Mouse (Mus musculus): ENCODE results near the gene Tmem150c. TPM values are rescaled to one million over a fixed set of nuclear protein-coding genes. Genes with fewer than 3 reads are reported as not detected.

Gene Tmem150c
- polyA plus RNA-seq, 1 experiment from 2014 or later, result 2.3 TPM

DNA sequence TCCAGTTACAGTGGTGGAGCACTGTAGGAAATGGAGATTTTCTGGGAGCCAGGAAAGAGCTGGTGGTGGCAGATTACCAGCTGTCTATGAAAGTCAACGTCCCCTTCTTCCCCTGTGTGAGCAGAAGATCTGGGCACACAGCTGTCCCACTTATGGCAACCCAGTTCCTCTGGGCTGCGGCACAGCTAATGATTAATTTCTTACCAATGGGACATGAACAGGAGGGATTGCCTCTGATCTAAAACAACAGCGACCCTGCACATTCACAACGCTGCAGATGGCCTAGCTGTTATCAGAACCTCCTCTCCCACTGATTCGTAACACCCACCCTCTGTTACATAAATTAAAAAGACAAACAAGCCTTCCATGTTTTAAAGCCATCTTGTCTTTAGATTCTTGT is 46.2 kb downstream of the Tmem150c start:
- no peak for DNase-seq (ENCODE audit: low spot score)
- 55% methylated on average over 5 of the region's 5 CpGs for WGBS

DNA sequence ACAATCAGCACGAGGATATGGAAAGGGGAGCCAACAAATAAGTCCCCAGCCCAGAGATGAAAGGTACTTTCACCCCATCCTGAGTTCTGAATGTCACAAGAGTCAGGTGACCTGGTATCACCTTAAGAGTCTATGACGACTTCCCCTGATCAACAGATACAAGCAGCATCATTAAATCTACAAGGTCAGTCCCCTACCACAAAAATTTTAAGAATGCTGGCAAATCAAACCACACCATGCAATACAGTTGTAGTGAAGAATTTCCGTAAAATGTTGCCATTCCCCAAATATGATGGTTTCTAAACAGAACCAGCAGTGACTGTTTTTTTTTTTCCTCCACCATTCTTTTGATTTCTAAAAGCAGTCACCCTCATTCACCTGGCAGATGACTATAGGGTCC is 49.0 kb downstream of the Tmem150c start:
- no peak for DNase-seq (ENCODE audit: low spot score)
- Histone ChIP-seq H3K9me3 (no peaks in the 10 kb centered on the region), H3K27ac (no peak overlapping the region), H3K4me1 (no peaks in the 10 kb centered on the region), H3K27me3 (ENCODE audit: insufficient read depth, poor library complexity, severe bottlenecking) (no peaks in the 10 kb centered on the region), H3K36me3 (no peaks in the 10 kb centered on the region), H3K4me3 (no peak overlapping the region)
- WGBS, result 73% methylated on average over 3 of the region's 3 CpGs

More for the DNA sequence above, 46.2 kb downstream of the Tmem150c start:
- Histone ChIP-seq H3K27ac (no peak overlapping the region), H3K36me3 (no peaks in the 10 kb centered on the region), H3K27me3 (ENCODE audit: insufficient read depth, poor library complexity, severe bottlenecking) (no peaks in the 10 kb centered on the region), H3K4me1 (no peaks in the 10 kb centered on the region), H3K4me3 (no peak overlapping the region), H3K9me3 (no peaks in the 10 kb centered on the region)

DNA sequence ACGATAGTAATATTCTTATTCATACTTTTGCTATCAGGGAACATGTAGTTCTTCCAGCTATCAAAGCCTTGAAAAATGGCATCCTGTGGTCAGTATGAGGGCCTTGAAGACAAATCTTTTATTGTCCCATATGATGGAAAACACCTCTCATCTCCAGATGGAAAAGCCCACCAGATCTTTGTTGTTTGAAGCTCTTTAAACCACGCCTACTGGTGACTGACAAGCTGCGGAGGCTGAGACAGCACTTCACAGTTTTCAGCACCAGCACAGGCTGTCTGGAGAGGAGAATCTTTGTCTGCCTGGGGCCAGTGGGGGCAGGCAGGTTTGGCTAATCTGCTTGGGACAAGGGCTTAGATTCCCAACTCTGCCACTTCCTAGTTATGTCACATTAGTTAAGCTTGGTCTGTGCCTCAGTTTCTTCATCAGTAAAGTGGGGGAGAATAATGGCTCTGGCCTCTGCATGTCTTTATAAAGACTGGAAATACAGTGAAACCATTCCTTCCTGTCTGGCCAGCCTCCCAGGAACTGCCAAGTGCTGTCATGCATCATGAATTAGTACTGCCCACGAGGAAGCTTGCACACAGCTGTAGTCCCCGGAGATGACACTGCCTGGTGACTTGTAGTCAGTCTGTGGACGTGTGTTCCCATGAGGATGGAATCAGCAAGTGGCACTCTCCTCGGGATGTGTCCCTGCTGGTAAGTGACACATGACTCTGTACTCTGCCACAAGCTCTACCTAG is 49.9 kb downstream of the Tmem150c start:
- Histone ChIP-seq H3K4me1 (no peaks in the 10 kb centered on the region), H3K27me3 (ENCODE audit: insufficient read depth, poor library complexity, severe bottlenecking) (no peaks in the 10 kb centered on the region), H3K9me3 (no peaks in the 10 kb centered on the region), H3K27ac (no peak overlapping the region), H3K36me3 (no peaks in the 10 kb centered on the region), H3K4me3 (no peak overlapping the region)
- 53% methylated on average over 7 of the region's 7 CpGs for WGBS
- no peak for DNase-seq (ENCODE audit: low spot score)

DNA sequence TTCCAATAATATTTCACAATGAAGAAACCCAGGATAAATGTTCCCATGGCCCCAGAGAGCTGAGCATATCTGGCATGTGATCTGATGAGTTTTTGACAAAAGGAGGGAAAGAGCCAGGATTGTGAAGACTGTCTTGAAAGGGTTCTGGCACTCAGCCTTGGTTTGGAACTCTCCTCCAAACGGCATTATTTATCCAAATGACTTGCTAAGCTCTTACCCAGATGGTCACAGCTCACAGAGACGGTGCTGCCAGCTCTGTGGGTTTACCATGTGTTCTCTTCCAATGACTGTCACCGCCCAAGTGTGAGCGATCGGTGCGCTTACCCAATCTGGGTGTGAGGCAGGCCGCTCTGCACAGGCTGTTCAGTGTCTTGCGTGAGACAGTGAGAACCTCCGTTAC is 50.7 kb downstream of the Tmem150c start:
- no peaks in the 10 kb centered on the region for H3K4me1 ChIP-seq
- no peaks in the 10 kb centered on the region for H3K27me3 ChIP-seq (ENCODE audit: insufficient read depth, poor library complexity, severe bottlenecking)
- H3K27ac ChIP-seq, result no peak overlapping the region
- 80% methylated on average over 9 of the region's 9 CpGs for WGBS
- no peak for DNase-seq (ENCODE audit: low spot score)
- H3K36me3 ChIP-seq, result no peaks in the 10 kb centered on the region
- no peaks in the 10 kb centered on the region for H3K9me3 ChIP-seq
- no peak overlapping the region for H3K4me3 ChIP-seq

DNA sequence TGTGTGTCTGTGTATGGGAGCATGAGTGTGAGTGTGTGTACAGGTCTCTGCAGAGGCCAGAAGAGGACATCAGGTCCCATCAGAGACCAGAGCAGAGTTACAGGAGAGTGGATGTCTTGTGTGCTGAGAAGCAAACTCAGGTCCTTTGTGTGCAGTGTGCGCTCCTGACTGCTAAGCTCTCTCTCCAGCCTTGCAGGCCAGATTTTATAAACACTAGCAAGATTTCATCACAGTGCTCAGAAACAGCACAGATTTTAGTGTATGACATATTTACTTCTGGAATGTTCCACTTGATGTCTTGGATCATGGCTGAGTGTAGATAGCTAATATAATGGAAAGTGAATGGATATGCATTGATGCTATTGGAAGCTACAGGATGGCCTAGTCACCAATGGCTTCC is 57.2 kb downstream of the Tmem150c start:
- no peaks in the 10 kb centered on the region for H3K4me1 ChIP-seq
- no peaks in the 10 kb centered on the region for H3K27me3 ChIP-seq (ENCODE audit: insufficient read depth, poor library complexity, severe bottlenecking)
- no peak overlapping the region for H3K4me3 ChIP-seq
- H3K27ac ChIP-seq, result no peak overlapping the region
- 68% methylated on average over 1 of the region's 1 CpGs for WGBS
- no peaks in the 10 kb centered on the region for H3K9me3 ChIP-seq
- H3K36me3 ChIP-seq, result no peaks in the 10 kb centered on the region
- no peak for DNase-seq (ENCODE audit: low spot score)

DNA sequence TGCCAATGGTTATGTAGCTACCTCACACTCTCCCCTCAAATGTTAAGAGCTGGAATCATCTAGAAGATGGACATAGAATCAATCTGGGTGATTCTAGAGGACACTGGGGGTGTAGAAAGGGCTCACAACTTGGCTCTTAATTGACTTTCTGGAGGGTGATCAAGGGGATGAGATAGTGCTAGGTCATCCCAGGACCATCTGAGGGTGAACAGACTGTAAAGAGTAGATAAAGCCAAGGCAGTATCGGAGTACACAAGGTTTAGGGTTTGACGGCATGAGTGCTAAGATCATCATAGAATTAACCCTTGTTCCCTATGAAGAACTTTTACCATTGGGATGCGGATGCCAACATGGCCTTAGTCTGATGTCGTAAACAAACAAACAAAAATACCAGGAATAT is 61.6 kb downstream of the Tmem150c start:
- no peaks in the 10 kb centered on the region for H3K4me1 ChIP-seq
- DNase-seq (ENCODE audit: low spot score), result no peak
- H3K4me3 ChIP-seq, result no peak overlapping the region
- no peaks in the 10 kb centered on the region for H3K36me3 ChIP-seq
- H3K27me3 ChIP-seq (ENCODE audit: insufficient read depth, poor library complexity, severe bottlenecking), result no peaks in the 10 kb centered on the region
- 84% methylated on average over 4 of the region's 4 CpGs for WGBS
- H3K9me3 ChIP-seq, result no peaks in the 10 kb centered on the region
- no peak overlapping the region for H3K27ac ChIP-seq

DNA sequence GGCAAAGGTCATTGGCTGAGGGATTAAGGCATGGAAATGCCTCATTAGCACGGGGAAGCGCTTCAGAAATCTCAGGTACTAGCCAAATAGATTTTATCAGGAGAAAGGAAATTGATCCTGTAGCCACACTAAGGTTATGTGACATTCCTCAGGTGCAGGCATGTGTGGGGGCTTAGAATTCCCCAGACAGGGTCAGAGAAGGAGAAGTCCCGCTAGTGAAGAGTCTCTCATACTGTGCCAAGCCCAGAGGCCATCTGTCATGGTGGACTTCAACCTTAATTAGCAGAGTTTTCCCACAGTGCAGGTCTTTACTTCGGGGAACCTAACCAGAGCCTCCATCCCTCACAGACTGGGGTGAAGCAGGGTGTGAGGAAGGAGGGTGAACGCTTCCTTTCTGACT is 62.7 kb downstream of the Tmem150c start:
- Histone ChIP-seq H3K9me3 (no peaks in the 10 kb centered on the region), H3K36me3 (no peaks in the 10 kb centered on the region), H3K27ac (no peak overlapping the region), H3K27me3 (ENCODE audit: insufficient read depth, poor library complexity, severe bottlenecking) (peaks cover 7% of the 10 kb centered on the region; the same call in 1 of the 2 replicates), H3K4me1 (peaks cover 1% of the 10 kb centered on the region; the same call in 1 of the 2 replicates), H3K4me3 (no peak overlapping the region)
- 64% methylated on average over 5 of the region's 5 CpGs for WGBS
- DNase-seq (ENCODE audit: low spot score), result no peak

DNA sequence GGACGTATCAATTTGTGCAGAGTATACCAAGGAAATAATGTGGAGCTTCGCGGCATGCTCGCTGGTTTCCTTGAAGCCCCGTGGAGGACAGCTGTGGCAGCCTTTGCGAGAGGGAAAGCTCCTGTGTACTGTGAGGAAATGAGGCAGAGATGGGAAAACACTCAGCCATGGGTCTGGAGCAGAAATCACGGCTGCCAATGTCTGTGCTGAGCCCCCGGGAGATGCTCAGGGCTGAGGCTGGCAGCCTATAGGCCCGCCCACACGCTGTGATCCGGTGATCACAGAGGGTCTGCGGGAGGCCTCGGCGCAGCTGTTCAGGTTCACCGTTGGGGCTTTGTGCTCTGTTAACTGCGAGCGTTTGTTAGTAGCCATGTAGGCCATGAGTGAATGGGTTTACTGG is 68.0 kb downstream of the Tmem150c start:
- H3K27me3 ChIP-seq (ENCODE audit: insufficient read depth, poor library complexity, severe bottlenecking), result peaks cover 10% of the 10 kb centered on the region; the same call in 1 of the 2 replicates
- peak overlapping the region; percentile 17; the same call in 1 of the 2 replicates for H3K27ac ChIP-seq
- no peak for DNase-seq (ENCODE audit: low spot score)
- 20% methylated on average over 17 of the region's 17 CpGs for WGBS
- H3K36me3 ChIP-seq, result no peaks in the 10 kb centered on the region
- H3K4me3 ChIP-seq, result peak overlapping the region; percentile 24; the same call in 1 of the 2 replicates
- no peaks in the 10 kb centered on the region for H3K9me3 ChIP-seq
- H3K4me1 ChIP-seq, result peaks cover 13% of the 10 kb centered on the region

DNA sequence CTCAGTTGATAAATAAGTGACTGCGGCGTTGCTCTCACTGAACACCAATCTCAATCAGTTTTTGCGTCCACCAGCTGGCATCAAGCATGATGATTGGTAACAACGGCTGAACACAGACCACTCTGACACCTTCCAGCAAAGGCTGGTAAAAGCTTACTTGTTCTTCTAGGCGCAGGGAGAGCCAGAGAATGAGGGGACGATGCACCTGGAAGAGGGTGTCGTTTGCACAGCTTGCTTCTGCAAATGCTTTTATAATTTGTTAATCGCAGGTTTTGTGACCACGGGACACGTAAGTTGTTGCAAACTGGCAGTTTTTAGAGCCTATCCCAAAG is 68.4 kb downstream of the Tmem150c start:
- H3K27ac ChIP-seq, result no peak overlapping the region
- no peak for DNase-seq (ENCODE audit: low spot score)

DNA sequence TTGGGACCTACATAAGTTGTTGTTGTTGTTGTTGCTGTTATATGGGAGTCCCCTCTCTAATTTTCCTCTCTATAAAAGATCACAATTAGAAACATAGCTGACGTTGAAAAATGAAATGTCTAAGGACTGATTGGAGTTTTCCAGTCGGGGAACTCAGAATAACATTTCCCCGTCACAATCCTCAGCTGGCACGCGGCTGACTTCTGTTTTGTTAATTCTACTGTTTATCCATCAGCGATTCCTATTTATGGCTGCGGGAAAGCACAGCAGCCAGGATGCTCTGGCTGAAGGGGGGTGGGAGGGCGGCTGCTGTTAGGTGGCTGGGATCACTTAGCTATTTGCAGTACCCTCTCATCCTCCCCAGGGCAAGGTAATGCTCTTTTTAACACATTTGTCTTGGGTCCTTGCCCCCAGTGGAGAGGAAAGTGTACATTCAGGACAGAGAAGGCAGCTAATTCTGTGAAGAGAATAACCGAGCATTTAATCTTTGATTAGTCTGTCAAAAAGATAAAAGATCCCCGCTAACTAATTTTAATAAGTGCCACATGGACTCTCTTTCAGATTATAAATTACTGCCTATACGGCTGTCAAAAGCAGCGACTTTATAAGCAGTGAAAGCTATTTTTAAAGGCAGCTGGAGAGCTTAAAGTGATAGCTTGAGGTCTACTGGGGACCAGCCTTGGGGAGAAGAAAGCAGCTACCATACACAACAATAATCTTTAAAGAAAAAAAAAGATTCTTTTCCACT is 68.9 kb downstream of the Tmem150c start:
- no peak for DNase-seq (ENCODE audit: low spot score)
- whole genome bisulfite sequencing, result 51% methylated on average over 12 of the region's 12 CpGs
- peaks cover 13% of the 10 kb centered on the region for H3K4me1 ChIP-seq
- H3K9me3 ChIP-seq, result no peaks in the 10 kb centered on the region
- H3K36me3 ChIP-seq, result no peaks in the 10 kb centered on the region
- H3K27ac ChIP-seq, result no peak overlapping the region
- H3K27me3 ChIP-seq (ENCODE audit: insufficient read depth, poor library complexity, severe bottlenecking), result peaks cover 10% of the 10 kb centered on the region; the same call in 1 of the 2 replicates
- H3K4me3 ChIP-seq, result no peak overlapping the region

More for the DNA sequence above, 68.4 kb downstream of the Tmem150c start:
- Histone ChIP-seq H3K9me3 (no peaks in the 10 kb centered on the region), H3K4me3 (peak overlapping the region; percentile 24; the same call in 1 of the 2 replicates), H3K4me1 (peaks cover 13% of the 10 kb centered on the region), H3K36me3 (no peaks in the 10 kb centered on the region), H3K27me3 (ENCODE audit: insufficient read depth, poor library complexity, severe bottlenecking) (peaks cover 10% of the 10 kb centered on the region; the same call in 1 of the 2 replicates)
- 58% methylated on average over 10 of the region's 10 CpGs for WGBS

DNA sequence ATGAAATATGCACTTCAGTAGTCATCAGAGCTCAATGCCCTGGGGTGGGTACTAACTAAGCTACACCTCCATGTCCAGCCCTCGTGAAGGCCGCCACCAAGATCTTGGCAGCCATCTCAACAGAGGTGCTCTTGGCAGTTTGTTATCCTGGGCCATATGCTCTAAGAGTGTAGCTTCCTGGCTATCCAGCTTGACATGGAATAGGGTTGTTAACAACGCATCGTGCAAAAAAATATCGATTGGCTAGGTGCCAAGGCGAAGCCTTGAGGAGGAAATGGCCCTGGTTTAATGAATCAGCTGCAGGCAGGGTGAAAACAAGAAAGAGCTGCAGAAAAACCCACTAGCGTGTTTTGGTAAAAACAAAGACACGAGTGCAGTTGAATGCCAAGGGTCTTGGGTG is 74.5 kb downstream of the Tmem150c start:
- WGBS, result 81% methylated on average over 8 of the region's 8 CpGs
- Histone ChIP-seq H3K4me1 (no peaks in the 10 kb centered on the region), H3K4me3 (no peak overlapping the region), H3K27me3 (ENCODE audit: insufficient read depth, poor library complexity, severe bottlenecking) (0 out of 2 replicates have a peak, but pooled peaks cover 7% of the 10 kb centered on the region), H3K9me3 (no peaks in the 10 kb centered on the region), H3K36me3 (no peaks in the 10 kb centered on the region), H3K27ac (no peak overlapping the region)
- no peak for DNase-seq (ENCODE audit: low spot score)

DNA sequence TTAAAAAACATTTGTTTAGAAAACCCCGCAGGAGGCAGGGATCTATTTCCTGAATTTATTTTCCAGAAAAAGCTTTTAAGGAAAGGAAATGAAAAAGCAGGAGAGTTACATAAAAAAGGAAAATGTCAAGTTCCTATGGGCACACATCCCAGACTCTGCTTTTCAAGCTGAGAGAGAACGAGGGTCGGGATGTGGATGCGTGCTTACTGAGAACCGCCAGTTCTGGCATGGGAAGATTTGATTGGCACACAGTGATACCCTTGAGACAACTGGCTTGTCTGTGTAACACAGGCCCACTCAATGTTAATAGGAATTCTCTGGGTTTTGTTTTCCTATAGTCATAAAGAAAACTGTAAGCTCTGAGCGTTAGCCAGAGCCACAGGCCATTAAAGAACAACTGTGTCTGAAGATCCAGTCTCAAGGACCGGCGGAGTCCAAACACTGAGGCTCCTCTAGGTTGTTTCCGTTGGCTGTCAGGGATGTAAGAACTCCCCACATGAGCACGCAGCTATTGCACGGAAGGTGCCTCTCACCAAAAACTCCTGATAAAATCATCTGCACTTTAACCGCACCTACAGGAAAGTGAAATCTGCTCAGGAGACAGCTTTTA is 75.5 kb downstream of the Tmem150c start:
- Histone ChIP-seq H3K27ac (no peak overlapping the region), H3K9me3 (no peaks in the 10 kb centered on the region), H3K4me1 (peaks cover 6% of the 10 kb centered on the region), H3K4me3 (no peak overlapping the region), H3K36me3 (no peaks in the 10 kb centered on the region), H3K27me3 (ENCODE audit: insufficient read depth, poor library complexity, severe bottlenecking) (0 out of 2 replicates have a peak, but pooled peaks cover 12% of the 10 kb centered on the region)
- no peak for DNase-seq (ENCODE audit: low spot score)
- 79% methylated on average over 12 of the region's 12 CpGs for WGBS

DNA sequence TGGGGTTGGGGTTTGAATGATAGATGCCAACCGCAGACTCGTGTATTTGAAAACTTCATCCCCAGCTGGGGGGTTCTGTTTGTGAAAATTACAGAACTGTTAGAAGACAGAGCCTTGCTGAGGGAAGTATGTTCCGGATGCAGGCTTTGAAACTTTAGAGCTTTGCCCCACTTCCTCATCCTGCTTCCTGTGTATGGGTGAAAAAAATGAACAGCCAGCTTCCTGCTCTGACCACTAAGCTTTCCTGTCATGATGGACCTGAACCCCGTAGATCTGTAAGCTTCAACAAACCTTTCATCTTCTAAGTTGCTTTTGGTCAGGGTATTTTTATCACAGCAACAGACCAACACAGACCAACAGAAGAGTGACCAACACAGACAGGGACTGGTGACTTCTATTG is 77.6 kb downstream of the Tmem150c start:
- H3K4me3 ChIP-seq, result no peak overlapping the region
- no peaks in the 10 kb centered on the region for H3K36me3 ChIP-seq
- H3K9me3 ChIP-seq, result no peaks in the 10 kb centered on the region
- no peak overlapping the region for H3K27ac ChIP-seq
- H3K27me3 ChIP-seq (ENCODE audit: insufficient read depth, poor library complexity, severe bottlenecking), result 0 out of 2 replicates have a peak, but pooled peaks cover 12% of the 10 kb centered on the region
- WGBS, result 79% methylated on average over 4 of the region's 4 CpGs
- peaks cover 9% of the 10 kb centered on the region for H3K4me1 ChIP-seq
- no peak for DNase-seq (ENCODE audit: low spot score)
